Mouse (Mus musculus) adrenal gland, postnatal 36 days (tissue): Measurements from ENCODE around the gene Dmkn. TPM values are rescaled to one million over a fixed set of nuclear protein-coding genes. Genes with fewer than 3 reads are reported as not detected.
A peak's percentile ranks its signal among the peaks of the same experiment; 100 is the strongest.
"Not testable (repeated sequence)": the region's sequence is repeated elsewhere in the genome, so short reads cannot be mapped to it uniquely, and the experiment has no call there.

Experiments used
- DNase-seq, 2 experiments: peaks; one replicate each; pipeline ENCODE4 v3.0.0; 2021; ENCODE audit warnings: mixed read lengths in 1 of 2
- total RNA-seq, 2 experiments: library from RNA; stranded (reverse); gene quantifications; 2 replicates each; pipeline ENCODE4 v1.2.3; 2021

The Dmkn gene
- total RNA-seq, 2 experiments from 2014 or later: 2.4 to 2.5 TPM

GRCm38 (mm10) chr7:30812291-30812807, 48.8 kb downstream of the Dmkn start:
- DNase-seq: no peak

- no peak for DNase-seq
Measured at GRCm38 (mm10) chr7:30820131-30820530, 56.6 kb downstream of the Dmkn start.

- DNase-seq: no peak
Measured at GRCm38 (mm10) chr7:30820854-30821445, 57.4 kb downstream of the Dmkn start.

DNA sequence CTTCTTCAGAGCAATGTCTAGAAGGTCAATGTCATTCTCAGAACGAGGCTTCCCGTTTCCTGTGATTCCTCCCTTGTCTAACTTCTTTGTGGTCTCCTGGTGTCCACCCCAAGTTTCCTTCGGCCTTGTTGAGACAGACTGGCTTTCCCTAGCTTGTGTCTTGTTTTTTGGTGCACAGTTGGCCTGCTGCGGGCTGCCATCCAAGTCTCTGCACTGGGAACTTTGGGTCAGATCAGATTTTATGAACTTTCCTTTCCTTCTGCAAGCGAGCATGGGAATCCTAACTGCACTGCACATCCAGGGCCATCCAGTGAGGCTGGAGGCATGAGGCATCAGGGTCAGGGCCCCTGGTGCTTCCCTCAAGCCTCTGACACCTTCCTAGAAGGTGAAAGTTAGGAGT, 58.0 kb downstream of the Dmkn start:
- peak in 1 of 2 experiments; percentile 37 for DNase-seq

DNA sequence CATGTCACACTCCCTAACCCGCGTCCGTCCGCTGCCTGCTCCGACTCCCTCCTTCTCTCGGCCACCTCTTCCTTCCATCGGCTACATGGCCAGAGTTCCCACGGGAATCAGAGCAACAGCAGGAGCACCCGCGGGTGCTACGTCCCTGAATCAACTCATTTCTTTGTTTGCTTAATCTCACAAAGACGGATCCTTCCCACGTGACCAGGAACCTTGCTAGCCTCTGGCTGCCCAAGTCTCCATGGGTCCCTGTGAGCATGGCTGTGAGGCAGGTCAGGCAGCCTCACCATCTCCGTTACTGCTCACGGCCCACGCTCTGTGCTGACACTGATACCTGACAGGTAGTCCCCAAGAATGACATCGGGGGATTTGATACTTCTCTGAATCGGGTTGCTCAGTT, 60.1 kb downstream of the Dmkn start, which contains the start of gene Ffar2:
Gene Ffar2, minus strand, starts transcription at position 101 of the 400 bp plus-strand sequence.
- no peak for DNase-seq

- no peak for DNase-seq
Measured at GRCm38 (mm10) chr7:30824306-30824705, 60.8 kb downstream of the Dmkn start.

DNA sequence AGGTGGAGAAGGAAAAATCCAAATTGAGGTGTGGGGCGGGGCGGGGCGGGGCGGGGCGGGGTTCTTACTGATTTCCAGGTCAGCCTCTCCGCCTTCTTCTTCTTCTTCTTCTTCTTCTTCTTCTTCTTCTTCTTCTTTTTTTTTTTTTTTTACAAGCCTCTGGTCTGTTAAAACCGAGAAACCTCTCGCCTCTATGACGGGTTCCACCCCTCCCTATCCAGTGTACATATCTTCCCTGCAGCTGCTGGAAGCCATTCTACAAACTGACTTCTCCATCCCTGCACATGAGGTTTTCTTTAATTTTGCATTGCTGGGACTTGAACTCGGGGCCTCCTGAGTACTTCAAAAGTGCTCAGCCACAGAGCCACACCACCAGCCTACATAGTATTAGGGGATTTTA, 63.1 kb downstream of the Dmkn start:
- DNase-seq: no peak

GRCm38 (mm10) chr7:30828871-30829270, 65.3 kb downstream of the Dmkn start:
- DNase-seq: not testable (repeated sequence)

- DNase-seq: no peak
Measured at GRCm38 (mm10) chr7:30829428-30829827, 65.9 kb downstream of the Dmkn start.

Other genes with a start within 250 kb of the Dmkn start
- gene Arhgap33, start 228.7 kb upstream of the Dmkn start, total RNA-seq: 1 to 10 TPM; 2.5 to 2.9 TPM
- 10 to 100 TPM; 27.1 to 28.3 TPM for gene Hspb6, start 211.6 kb upstream of the Dmkn start, total RNA-seq
- gene Proser3, start 211.5 kb upstream of the Dmkn start, total RNA-seq: 1 to 10 TPM; 7.8 to 8.5 TPM
- 10 to 100 TPM; 46.2 to 55.4 TPM for gene Lin37, start 203.9 kb upstream of the Dmkn start, total RNA-seq
- 10 to 100 TPM; 68.8 to 70.8 TPM for gene U2af1l4, start 200.5 kb upstream of the Dmkn start, total RNA-seq
- gene Gm49396, start 200.4 kb upstream of the Dmkn start, total RNA-seq: 1 to 10 TPM; 3.5 to 6.7 TPM
- 100 to 1,000 TPM; 141 to 163 TPM for gene Psenen, start 200.1 kb upstream of the Dmkn start, total RNA-seq
- gene Igflr1, start 198.3 kb upstream of the Dmkn start, total RNA-seq: 1 to 10 TPM; 2.0 to 3.2 TPM
- gene Kmt2b, start 175.0 kb upstream of the Dmkn start, total RNA-seq: 10 to 100 TPM; 38.5 to 44.5 TPM
- gene Zbtb32, start 164.8 kb upstream of the Dmkn start, total RNA-seq: under 1 TPM in 1 of 2 experiments, not detected in 1; 0.72 TPM
- under 1 TPM in 1 of 2 experiments, not detected in 1; 0.43 TPM for gene Upk1a, start 150.9 kb upstream of the Dmkn start, total RNA-seq
- 1,000 to 10,000 TPM; 1,179 to 1,185 TPM for gene Cox6b1, start 137.6 kb upstream of the Dmkn start, total RNA-seq
- gene Etv2, start 127.9 kb upstream of the Dmkn start, total RNA-seq: not detected
- 10 to 100 TPM; 83.0 to 88.1 TPM for gene Rbm42, start 113.4 kb upstream of the Dmkn start, total RNA-seq
- 10 to 100 TPM; 10.1 to 10.5 TPM for gene Haus5, start 98.8 kb upstream of the Dmkn start, total RNA-seq
- not detected for gene Pmis2, start 92.2 kb upstream of the Dmkn start, total RNA-seq
- 1 to 10 TPM; 4.8 to 6.3 TPM for gene 2200002J24Rik, start 64.8 kb upstream of the Dmkn start, total RNA-seq
- gene Atp4a, start 51.5 kb upstream of the Dmkn start, total RNA-seq: 1 to 10 TPM; 3.1 to 5.9 TPM
- gene Tmem147, start 34.2 kb upstream of the Dmkn start, total RNA-seq: 100 to 1,000 TPM; 229 to 231 TPM
- under 1 TPM in 1 of 2 experiments, not detected in 1; 0.26 TPM for gene Gapdhs, start 20.1 kb upstream of the Dmkn start, total RNA-seq
- 100 to 1,000 TPM; 326 to 370 TPM for gene Sbsn, start 12.3 kb upstream of the Dmkn start, total RNA-seq
- gene Krtdap, start 24.1 kb downstream of the Dmkn start, total RNA-seq: 1 to 10 TPM in 1 of 2 experiments, not detected in 1; 2.8 TPM
- gene Ffar2, start 60.0 kb downstream of the Dmkn start, total RNA-seq: 1 to 10 TPM; 1.7 to 2.9 TPM
- gene Ffar3, start 92.4 kb downstream of the Dmkn start, total RNA-seq: under 1 TPM in 1 of 2 experiments, not detected in 1; 0.33 TPM
- not detected for gene Ffar1, start 97.8 kb downstream of the Dmkn start, total RNA-seq
- under 1 TPM; 0.56 TPM for gene Cd22, start 116.6 kb downstream of the Dmkn start, total RNA-seq
- under 1 TPM; 0.20 to 0.46 TPM for gene Mag, start 151.1 kb downstream of the Dmkn start, total RNA-seq
- gene Hamp2, start 160.9 kb downstream of the Dmkn start, total RNA-seq: 10 to 100 TPM in 1 of 2 experiments, not detected in 1; 11.7 TPM
- gene Hamp, start 180.3 kb downstream of the Dmkn start, total RNA-seq: 10 to 100 TPM in 1 of 2 experiments, not detected in 1; 23.5 TPM
- gene Usf2, start 193.0 kb downstream of the Dmkn start, total RNA-seq: 100 to 1,000 TPM; 112 to 141 TPM
- 10 to 100 TPM in 1 of 2 experiments, 1 to 10 TPM in 1; 6.1 to 14.6 TPM for gene Lsr, start 209.7 kb downstream of the Dmkn start, total RNA-seq
- under 1 TPM; 0.30 to 0.96 TPM for gene Fam187b, start 210.0 kb downstream of the Dmkn start, total RNA-seq